Mouse (Mus musculus) C2C12 (cell line): Measurements from ENCODE around the gene Olfr738. TPM values are rescaled to one million over a fixed set of nuclear protein-coding genes. Genes with fewer than 3 reads are reported as not detected.

Experiments
- H3K27me3 ChIP-seq: one replicate; pipeline ENCODE4 v1.6.1; 2011; ENCODE audit not compliant: control insufficient read depth, insufficient read depth, insufficient read length
- H3K36me3 ChIP-seq: one replicate; pipeline ENCODE4 v1.6.1; 2011; ENCODE audit not compliant: control insufficient read depth, insufficient read depth
- H3K4me3 ChIP-seq: one replicate; pipeline ENCODE4 v1.5.1; 2011; ENCODE audit warnings: mild to moderate bottlenecking, control low read depth; ENCODE audit not compliant: poor library complexity, insufficient read depth, severe bottlenecking
- H3K79me2 ChIP-seq: one replicate; pipeline ENCODE4 v1.6.1; 2011; ENCODE audit not compliant: control insufficient read depth, insufficient read depth
- H3K79me3 ChIP-seq: one replicate; pipeline ENCODE4 v1.6.1; 2011; ENCODE audit warnings: low read depth, control low read depth
- H3ac ChIP-seq: one replicate; pipeline ENCODE3; 2011; ENCODE audit warnings: low read depth; ENCODE audit not compliant: control insufficient read depth, insufficient read length
- CEBPB ChIP-seq: IDR thresholded peaks from one replicate; pipeline ENCODE4 v1.6.1; 2011; ENCODE audit warnings: low read depth, mild to moderate bottlenecking, control low read depth, moderate library complexity
- CTCF ChIP-seq: IDR thresholded peaks from one replicate; pipeline ENCODE4 v1.5.1; 2011; ENCODE audit not compliant: control insufficient read depth, insufficient read depth, insufficient read length
- FOSL1 ChIP-seq: IDR thresholded peaks from one replicate; pipeline ENCODE4 v1.8.0; 2011; ENCODE audit warnings: mild to moderate bottlenecking, low read length; ENCODE audit not compliant: poor library complexity, insufficient read depth, severe bottlenecking
- MAX ChIP-seq: IDR thresholded peaks from one replicate; pipeline ENCODE4 v1.6.1; 2011; ENCODE audit warnings: mild to moderate bottlenecking, control low read depth
- MYOD1 ChIP-seq: IDR thresholded peaks from one replicate; pipeline ENCODE4 v1.6.1; 2011; ENCODE audit warnings: low read depth; ENCODE audit not compliant: control insufficient read depth, insufficient read length
- MYOG ChIP-seq: IDR thresholded peaks from one replicate; pipeline ENCODE4 v1.6.1; 2011; ENCODE audit not compliant: control insufficient read depth, insufficient read length; ENCODE audit errors: extremely low read depth
- USF1 ChIP-seq: IDR thresholded peaks from one replicate; pipeline ENCODE4 v1.6.1; 2011; ENCODE audit warnings: low read depth, mild to moderate bottlenecking, control low read depth, moderate library complexity
- polyA plus RNA-seq: library from polyadenylated mRNA; unstranded; fragments of >200 nt; fragmentation: generic; extraction: Trizol; gene quantifications from one replicate; pipeline ENCODE4 v1.2.1, GENCODE M21; 2012; ENCODE audit warnings: missing spikeins

Olfr738 gene
- polyA plus RNA-seq, 1 experiment: not detected

DNA sequence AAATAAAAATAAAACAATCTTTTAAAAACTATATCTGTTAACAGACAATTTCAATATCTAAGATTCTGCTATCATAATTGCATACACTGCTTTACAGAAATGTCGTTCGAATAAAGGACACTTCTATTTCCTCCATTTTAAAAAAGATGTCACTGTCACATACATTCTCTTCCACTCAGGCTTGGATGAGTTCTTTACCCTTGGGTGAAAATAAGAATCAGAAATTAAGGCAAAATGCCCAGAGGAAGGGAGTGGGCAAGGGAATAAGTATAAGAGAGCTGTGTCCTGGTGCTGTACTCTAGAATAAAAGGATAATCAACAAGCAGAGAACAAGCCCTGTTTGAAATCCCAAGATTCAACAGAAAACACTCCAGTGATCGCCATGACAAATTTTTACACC lies 37.9 kb downstream of the Olfr738 start, which contains the start of gene Olfr740:
TSS of gene Olfr740 (plus strand) at position 301 of the 400 bp plus-strand sequence.
- no peak within 1 kb of the TSS for H3ac ChIP-seq
- no peaks in the 10 kb centered on the region for H3K27me3 ChIP-seq
- no peak within 1 kb of the TSS for H3K4me3 ChIP-seq
- no peaks in the 10 kb centered on the region for H3K79me2 ChIP-seq
- no peaks in the 10 kb centered on the region for H3K36me3 ChIP-seq
- no peaks in the 10 kb centered on the region for H3K79me3 ChIP-seq
- TF ChIP-seq FOSL1 (no peak), MYOD1 (no peak), USF1 (no peak), MAX (no peak), MYOG (no peak), CTCF (no peak), CEBPB (no peak)

Other genes starting within 250 kb of the Olfr738 start
- gene Olfr730, start 219.4 kb upstream of the Olfr738 start, polyA plus RNA-seq: not detected
- not detected for gene Olfr731, start 165.7 kb upstream of the Olfr738 start, polyA plus RNA-seq
- gene Olfr732, start 123.4 kb upstream of the Olfr738 start, polyA plus RNA-seq: not detected
- not detected for gene Olfr733, start 106.0 kb upstream of the Olfr738 start, polyA plus RNA-seq
- gene Olfr734, start 80.8 kb upstream of the Olfr738 start, polyA plus RNA-seq: not detected
- not detected for gene Olfr735, start 58.7 kb upstream of the Olfr738 start, polyA plus RNA-seq
- gene Tlr11, start 49.7 kb upstream of the Olfr738 start, polyA plus RNA-seq: not detected
- not detected for gene Olfr736, start 26.4 kb upstream of the Olfr738 start, polyA plus RNA-seq
- not detected for gene Olfr739, start 11.1 kb downstream of the Olfr738 start, polyA plus RNA-seq
- gene Olfr740, start 38.0 kb downstream of the Olfr738 start, polyA plus RNA-seq: not detected
- not detected for gene Olfr741, start 65.2 kb downstream of the Olfr738 start, polyA plus RNA-seq
- gene Olfr742, start 96.0 kb downstream of the Olfr738 start, polyA plus RNA-seq: not detected
- not detected for gene Olfr743, start 114.3 kb downstream of the Olfr738 start, polyA plus RNA-seq
- gene Olfr744, start 207.3 kb downstream of the Olfr738 start, polyA plus RNA-seq: not detected
- gene Olfr745, start 231.8 kb downstream of the Olfr738 start, polyA plus RNA-seq: not detected
- gene Olfr746, start 239.5 kb downstream of the Olfr738 start, polyA plus RNA-seq: not detected